Mouse (Mus musculus): ENCODE data around the gene Pcdh18.

- TF ChIP-seq USF1 (IDR thresholded peaks at IDR 0.05; ENCODE audit: low read depth) (no peak), CTCF (IDR thresholded peaks at IDR 0.05; ENCODE audit: control insufficient read depth, insufficient read depth, insufficient read length) (no peak), MAX (IDR thresholded peaks at IDR 0.05) (no peak), MYOD1 (IDR thresholded peaks at IDR 0.05; ENCODE audit: control insufficient read depth, insufficient read length, low read depth) (no peak), FOSL1 (IDR thresholded peaks at IDR 0.05; ENCODE audit: insufficient read depth, low read length, poor library complexity, severe bottlenecking) (no peak), CEBPB (IDR thresholded peaks at IDR 0.05; ENCODE audit: low read depth) (no peak)
These were observed 4.4 kb downstream of the Pcdh18 start for GRCm38 (mm10) chr3:49752766-49753165.

Data from C2C12 (cell line).